Comparison of ENCODE assay signal across 25 mouse cellular contexts in the genomic region with DNA sequence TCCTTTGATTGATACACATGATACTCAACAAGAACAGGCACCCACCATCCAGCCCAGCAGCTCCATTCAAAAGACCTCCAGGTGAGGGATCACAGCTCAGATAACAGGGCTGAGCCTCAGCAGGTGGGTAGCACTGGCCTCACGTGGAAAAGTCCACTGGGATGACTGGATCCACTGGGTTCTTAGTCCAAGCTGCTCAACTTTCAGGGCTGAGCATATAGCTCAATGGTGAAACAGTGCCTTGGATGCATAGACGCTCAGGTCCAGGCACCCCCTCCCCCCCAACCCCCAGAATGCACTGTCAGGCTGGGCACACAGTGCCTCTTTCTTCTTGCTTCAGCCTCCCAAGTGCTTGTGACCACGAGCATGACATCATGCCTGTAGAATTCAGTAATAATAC. TPM values are rescaled to one million over a fixed set of nuclear protein-coding genes. Genes with fewer than 3 reads are reported as not detected.
"Had no signal": no experiment of that assay in that cellular context is flagged by ENCODE, and none has a peak within 500 bp of the region (broad histone marks: within the 10 kb centered on the region; RNA-seq: fewer than 3 reads in every experiment).

No protein-coding gene starts in this region.

- DNase-seq: gastrocnemius, postnatal 14 days; gastrocnemius, postnatal 36 days; heart, adult 2 months; heart, postnatal 14 days; heart, postnatal 36 days; kidney, postnatal 14 days; kidney, postnatal 36 days; liver; liver, embryonic 13.5 days had no signal

- H3K4me2 ChIP-seq: heart, embryonic 11.5 days; heart, embryonic 13.5 days; heart, embryonic 15.5 days; hindbrain, embryonic 12.5 days; hindbrain, embryonic 14.5 days; intestine, embryonic 15.5 days; kidney, embryonic 15.5 days; limb, embryonic 12.5 days; liver, embryonic 11.5 days; liver, embryonic 13.5 days; liver, embryonic 15.5 days had no signal

- H3K36me3 ChIP-seq: hindbrain, embryonic 12.5 days; liver, embryonic 13.5 days had no signal

- H3K9me3 ChIP-seq: heart, embryonic 13.5 days; heart, embryonic 15.5 days; hindbrain, embryonic 10.5 days; hindbrain, embryonic 12.5 days; intestine, embryonic 15.5 days; kidney, embryonic 15.5 days; limb, embryonic 10.5 days; limb, embryonic 12.5 days; liver, embryonic 13.5 days; liver, embryonic 15.5 days had no signal

- H3K4me1 ChIP-seq: heart, embryonic 13.5 days; hindbrain, embryonic 10.5 days; hindbrain, embryonic 12.5 days; intestine, embryonic 15.5 days; kidney, embryonic 15.5 days; limb, embryonic 10.5 days; limb, embryonic 12.5 days had no signal

- H3K27ac ChIP-seq: heart, adult 2 months; heart, embryonic 13.5 days; heart, embryonic 15.5 days; hindbrain, embryonic 10.5 days; hindbrain, embryonic 12.5 days; hindbrain, embryonic 14.5 days; intestine, embryonic 15.5 days; kidney, embryonic 15.5 days; kidney, postnatal 0 days; layer of hippocampus, adult 2 months; left cerebral cortex, adult 2 months; limb, embryonic 10.5 days; liver, embryonic 13.5 days; liver, embryonic 15.5 days had no signal

- H3K4me3 ChIP-seq: heart, adult 2 months; heart, embryonic 13.5 days; heart, embryonic 15.5 days; hindbrain, embryonic 10.5 days; hindbrain, embryonic 12.5 days; intestine, embryonic 15.5 days; kidney, embryonic 15.5 days; layer of hippocampus, adult 2 months; left cerebral cortex, adult 2 months; limb, embryonic 10.5 days; limb, embryonic 12.5 days; liver, embryonic 13.5 days; liver, embryonic 15.5 days had no signal

- H3K9ac ChIP-seq: heart, embryonic 13.5 days; heart, embryonic 15.5 days; hindbrain, embryonic 12.5 days; hindbrain, embryonic 14.5 days; intestine, embryonic 15.5 days; kidney, embryonic 15.5 days; limb, embryonic 12.5 days; liver, embryonic 13.5 days; liver, embryonic 15.5 days had no signal

- H3K27me3 ChIP-seq: heart, embryonic 13.5 days; heart, embryonic 15.5 days; hindbrain, embryonic 12.5 days; intestine, embryonic 15.5 days; kidney, embryonic 15.5 days; limb, embryonic 12.5 days; liver, embryonic 13.5 days; liver, embryonic 15.5 days had no signal

RNA-seq across cellular contexts. Expression of a gene that starts 54.2 kb away (rescaled TPM):
- total RNA-seq: granulocyte monocyte progenitor cell, adult 5-6 weeks had no signal
